Mouse (Mus musculus): Measurements from ENCODE around the gene Isy1.

DNA sequence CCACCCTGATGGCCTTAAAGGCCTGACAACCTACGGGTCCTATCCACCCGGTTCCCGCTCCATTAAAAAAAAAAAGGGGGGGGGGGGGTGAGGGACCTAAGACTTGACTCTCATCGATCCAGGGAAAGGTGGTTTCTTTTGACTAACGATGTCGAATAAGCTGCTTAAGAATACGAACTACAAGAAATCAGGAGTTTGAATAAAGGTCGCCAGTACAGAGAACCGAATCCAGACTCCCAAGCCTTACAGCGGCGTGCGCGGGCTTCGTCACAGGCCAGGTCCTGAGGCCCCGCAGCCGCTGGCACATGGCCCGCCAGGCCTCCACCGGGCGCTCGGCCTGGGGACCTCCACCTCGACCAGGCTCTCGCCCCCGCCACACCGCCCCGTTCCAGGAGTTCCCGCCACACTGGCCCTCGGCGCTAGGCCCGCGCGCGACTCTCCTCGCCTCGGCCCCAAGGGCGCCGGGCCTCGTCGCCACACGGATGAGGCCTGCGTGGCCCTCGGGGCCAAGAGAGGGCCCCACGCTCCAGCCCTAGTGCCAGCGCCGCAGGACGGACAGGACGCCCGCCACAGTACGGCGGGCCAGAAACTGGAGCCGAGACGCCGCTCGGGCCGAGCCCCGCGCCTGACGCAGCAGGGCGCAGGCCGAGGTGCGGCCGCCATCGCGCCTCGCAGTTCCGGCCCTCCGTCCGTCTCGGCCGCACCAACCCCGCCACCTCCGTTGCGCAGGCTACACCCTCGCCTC, 11.7 kb upstream of the Isy1 start:
- TF ChIP-seq CTCF (IDR thresholded peaks at IDR 0.05) (no peak), EP300 (IDR thresholded peaks at IDR 0.05) (no peak)
